Mouse (Mus musculus): ENCODE measurements around the gene Tsc22d4. TPM values are rescaled to one million over a fixed set of nuclear protein-coding genes. Genes with fewer than 3 reads are reported as not detected.

Gene Tsc22d4
- polyA plus RNA-seq, 2 experiments from 2014 or later, result 49.6 to 62.4 TPM

DNA sequence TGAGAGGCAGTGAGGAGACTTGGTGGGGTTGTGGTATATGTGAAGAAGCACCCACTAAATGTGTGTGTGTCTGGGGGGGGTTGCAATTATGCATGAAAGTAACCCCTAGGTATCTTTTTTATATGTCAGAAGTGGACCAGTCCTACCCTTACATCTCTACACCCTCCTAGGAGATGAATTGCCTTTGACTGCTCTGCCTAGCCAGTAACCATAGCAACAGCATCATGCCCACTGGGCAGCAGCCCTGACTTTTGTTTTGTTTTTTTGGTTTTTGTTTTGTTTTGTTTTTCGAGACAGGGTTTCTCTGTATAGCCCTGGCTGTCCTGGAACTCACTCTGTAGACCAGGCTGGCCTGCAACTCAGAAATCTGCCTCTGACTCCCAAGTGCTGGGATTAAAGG lies 22.9 kb downstream of the Tsc22d4 start:
- ATAC-seq, result no peak

DNA sequence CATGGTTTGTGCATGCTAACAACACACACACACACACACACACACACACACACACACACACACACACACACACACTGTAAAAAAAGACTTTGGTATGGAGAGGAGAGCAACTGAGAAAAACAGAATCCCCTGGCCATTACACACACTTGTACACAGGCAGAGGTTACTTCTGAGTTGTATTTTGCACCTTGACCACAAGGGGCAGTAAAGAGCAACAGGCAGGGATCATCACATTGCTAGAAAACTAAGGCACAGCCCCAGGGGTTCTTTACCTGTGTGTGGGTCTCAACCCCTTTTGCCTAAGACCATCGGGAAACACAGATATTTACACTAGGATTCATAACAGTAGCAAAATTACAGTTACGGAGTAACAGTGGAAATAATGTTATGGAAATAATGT lies 25.2 kb downstream of the Tsc22d4 start:
- ATAC-seq, result peak; percentile 85

DNA sequence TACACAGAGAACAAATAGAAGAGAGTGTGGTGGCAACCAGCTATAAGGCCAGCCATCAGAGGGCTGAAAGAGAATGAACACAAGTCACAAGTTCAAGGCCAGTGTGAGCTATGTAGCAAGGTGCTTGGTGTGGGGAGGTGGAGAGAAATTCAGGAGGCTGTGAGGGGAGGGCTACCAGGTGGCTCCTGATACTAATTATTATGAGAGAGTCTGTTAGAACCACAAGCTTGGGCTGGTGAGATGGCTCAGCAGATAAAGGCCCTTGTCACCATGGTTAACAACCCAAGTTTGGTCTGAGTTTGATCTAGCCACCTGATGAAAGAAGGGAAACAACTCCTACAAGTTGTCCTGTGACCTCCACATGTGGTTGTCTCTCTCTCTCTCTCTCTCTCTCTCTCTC lies 27.2 kb downstream of the Tsc22d4 start:
- ATAC-seq, result no peak

DNA sequence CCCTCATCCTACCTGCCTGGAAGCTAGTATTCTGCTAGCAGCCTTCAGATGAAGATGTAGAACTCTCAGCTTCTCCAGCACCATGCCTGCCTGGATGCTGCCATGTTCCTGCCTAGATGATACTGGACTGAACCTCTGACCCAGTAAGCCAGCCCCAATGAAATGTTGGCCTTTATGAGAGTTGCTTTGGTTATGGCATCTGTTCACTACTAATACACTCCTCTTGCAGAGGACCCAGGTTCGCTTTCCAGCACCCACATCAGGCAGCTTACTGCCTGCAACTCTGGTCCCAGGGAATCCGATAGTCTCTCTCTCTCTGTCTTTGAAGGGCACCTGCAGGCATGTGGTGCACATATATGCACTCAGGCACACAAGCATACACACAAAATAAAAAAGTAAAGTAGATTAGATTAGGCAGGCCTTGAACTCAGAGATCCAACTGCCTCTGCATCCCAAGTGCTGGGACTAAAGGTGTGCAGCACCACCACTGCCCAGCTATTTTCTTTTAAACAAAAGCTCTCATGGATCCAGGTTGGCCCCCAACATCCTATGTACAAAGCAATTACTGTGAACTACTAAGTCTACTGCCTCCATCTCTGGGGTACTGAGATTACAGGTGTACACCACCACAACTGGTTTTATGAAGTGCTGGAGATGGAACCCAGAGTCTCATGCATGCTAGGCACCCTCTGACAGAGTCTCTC lies 30.2 kb downstream of the Tsc22d4 start:
- ATAC-seq, result no peak

DNA sequence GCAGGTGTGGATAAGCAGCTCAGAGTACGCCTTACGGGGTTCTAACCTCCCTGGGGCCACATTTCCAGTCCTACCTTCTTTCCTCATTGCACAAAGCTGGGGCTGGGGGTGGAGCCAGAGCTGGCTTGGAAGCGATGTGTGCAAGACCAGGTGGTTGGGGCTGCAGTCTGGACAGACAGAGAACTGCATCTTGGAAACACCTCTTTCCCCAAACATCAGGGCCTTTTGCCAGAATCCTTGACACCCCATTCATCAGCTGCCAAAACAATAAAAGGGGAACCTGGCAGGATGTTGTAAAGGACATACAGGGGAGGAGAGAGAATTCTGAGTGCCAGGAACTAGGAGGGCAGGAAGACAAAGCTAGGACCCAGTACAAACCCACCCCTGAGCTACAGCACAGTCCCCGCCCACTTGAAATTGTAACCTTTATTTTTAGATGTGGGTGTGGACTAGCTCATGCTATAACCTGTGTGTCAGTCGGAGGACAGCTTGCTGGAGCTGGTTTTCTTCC lies 30.9 kb downstream of the Tsc22d4 start:
- peak; percentile 7 for ATAC-seq

DNA sequence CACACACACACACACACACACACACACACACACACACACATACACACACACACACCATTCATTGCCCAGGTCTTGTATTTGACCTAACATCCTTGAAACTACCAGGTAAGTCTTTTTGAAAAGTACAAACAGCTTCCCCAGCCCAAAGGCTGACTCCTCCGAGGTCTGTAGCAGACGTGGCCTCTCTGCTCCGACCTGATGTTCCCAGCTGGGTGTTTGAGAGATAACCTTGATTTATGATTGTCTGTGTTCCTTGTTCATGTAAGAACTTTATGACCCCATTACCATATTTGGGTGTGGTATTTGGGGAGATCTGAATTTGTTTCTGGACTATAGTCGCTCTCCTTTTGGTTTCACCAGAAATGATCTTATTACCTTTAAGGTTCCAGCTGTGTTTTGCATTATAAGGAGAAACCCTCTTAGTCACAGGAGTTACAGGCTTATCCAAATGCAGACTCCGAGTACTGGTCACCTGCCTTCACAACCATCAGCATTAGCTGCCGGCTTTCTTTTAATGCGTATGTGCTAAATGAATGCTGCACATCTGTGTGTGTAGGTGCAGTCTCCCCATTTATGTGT lies 31.8 kb downstream of the Tsc22d4 start:
- ATAC-seq, result no peak

DNA sequence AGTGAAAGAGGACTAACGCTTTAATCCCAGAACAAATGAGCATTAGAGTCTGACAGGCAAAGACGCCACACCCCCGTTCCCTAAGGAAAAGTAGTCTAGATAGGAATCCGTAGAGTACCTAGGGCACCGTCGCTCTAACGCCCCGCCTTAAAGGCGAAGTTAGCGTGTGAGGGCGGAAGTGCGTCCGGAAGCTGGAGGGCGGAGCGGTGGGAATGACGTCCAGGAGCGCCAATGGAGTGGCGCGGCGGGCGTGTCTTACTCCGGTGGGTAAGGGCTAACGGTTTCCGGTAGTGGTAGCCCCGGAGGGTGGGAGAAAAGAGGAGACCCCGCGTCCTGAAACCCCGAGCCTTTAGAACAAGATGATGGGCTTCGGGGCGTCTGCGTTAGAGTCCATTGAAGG lies 33.1 kb downstream of the Tsc22d4 start, which contains the start of gene Ppp1r35:
Gene Ppp1r35, plus strand, starts transcription at position 215 of the 400 bp plus-strand sequence.
- ATAC-seq, result peak; percentile 99

DNA sequence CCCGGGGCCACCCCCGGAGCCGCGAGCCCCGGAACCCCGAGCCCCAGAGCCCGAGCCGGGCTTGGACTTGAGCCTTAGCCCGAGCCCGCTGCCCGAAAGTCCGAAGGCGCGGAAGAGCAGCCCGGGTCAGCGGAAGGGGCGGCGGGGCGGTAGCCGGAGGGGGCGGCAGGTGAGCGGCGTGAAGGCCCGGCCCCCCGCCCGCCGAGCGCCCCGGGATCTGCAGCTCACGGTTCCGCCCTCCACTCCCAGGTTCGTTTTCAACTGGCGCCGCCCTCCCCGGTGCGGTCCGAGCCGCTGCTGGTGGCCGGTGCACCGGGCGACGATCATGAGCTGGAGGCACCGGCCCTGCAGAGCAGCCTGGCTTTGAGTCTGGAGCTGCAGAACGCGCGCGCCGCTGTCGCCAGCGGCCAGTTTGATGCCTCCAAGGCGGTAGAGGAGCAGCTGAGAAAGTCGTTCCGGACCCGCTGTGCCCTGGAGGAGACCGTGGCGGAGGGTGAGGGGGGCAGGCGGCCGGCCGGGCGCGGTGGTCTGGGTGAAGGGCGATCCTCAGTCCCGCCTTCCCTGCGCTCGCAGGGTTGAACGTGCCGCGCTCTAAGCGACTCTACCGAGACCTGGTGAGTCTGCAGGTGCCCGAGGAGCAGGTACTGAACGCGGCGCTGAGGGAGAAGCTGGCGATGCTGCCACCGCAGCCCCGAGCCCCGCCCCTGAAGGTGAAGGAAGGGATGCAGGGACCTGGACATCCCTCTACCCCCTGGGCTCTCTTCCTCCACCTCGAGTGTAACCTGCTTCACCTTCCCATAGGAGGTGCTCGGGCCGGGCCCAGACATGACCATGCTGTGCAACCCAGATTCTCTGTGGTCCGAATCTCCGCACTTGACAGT lies 33.8 kb downstream of the Tsc22d4 start:
- ATAC-seq, result peak; percentile 21

DNA sequence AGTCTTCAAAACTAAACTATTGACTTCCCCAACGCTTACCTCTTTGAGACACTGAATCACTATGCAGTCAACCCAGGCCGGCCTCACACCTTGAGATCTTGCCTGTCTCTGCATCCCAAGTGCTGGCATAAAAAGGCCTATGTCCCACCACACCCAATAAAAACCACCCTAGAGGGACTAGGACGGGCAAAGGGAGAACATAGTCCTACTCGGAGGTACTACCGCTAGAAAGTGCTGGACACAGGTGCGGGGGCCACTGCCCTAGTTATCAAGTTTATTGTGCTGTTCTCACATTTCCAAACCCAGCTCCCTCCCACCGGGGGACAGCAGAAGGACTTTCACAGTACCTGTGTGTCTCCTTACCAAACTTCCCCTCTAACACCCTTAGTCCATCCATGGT lies 36.1 kb downstream of the Tsc22d4 start:
- ATAC-seq, result no peak

DNA sequence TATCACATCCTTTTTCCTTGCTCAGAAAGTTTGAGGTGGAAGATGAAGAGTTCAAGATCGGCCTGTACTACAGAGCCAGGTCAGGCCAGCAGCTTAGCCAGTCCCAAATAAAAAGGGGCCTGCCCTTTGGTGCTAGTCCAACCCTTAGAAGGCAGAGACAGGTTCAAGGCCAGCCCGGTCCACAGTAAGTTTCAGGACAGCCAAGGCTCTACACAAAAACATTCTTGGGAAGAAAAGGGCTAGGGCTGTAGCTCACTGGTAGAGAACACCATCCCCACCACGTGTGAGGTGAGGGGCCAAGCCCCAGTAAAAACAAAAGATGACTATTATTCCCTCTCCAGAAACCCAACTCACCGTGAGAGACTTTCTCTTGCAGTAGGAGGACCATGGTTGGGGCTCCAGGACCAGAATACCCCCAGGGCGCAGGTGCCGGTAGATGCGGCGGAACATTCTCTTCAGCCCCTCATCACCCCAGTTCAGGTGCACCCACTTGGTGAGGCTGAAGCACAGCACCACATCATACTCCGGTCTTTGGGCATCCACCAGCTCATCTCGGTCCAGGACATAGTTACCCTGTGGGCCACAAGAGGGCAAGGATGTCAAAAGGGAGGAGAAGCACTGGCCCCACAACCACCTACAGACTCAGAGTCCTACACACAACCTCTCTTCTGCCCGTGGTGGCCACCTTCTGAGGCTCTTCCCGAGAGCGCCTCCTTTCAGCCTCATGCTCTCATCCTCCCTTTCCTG lies 37.4 kb downstream of the Tsc22d4 start:
- ATAC-seq, result no peak

DNA sequence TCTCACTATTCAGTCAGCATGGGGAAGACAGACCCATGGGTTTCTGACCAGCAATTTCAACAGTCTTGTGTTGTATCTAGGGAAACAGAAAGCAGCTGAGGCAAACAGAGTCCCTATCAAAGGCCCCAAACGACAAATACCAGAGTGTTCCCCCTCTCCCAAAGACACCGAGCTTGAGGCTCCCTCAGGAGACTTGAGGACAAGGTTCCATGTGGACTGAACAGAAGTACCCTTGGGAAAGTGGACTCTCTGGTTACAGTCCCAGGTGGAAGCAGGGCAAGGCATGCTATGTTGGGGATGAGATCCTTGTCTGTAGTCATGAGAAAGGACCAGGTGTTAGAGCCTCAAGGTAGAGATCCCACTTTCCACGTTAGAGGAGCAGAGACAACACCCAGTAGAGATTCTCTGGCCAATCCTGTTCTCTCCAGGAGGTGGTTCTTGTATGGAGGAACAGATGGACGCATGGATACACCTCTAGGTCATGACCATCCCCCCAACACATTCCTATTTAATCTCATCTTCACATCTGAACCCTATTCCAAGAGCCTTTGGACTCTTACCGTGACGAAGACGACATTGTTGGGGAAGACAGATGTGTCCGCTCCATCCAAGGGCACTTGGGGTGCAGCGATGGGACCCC lies 38.5 kb downstream of the Tsc22d4 start:
- no peak for ATAC-seq

DNA sequence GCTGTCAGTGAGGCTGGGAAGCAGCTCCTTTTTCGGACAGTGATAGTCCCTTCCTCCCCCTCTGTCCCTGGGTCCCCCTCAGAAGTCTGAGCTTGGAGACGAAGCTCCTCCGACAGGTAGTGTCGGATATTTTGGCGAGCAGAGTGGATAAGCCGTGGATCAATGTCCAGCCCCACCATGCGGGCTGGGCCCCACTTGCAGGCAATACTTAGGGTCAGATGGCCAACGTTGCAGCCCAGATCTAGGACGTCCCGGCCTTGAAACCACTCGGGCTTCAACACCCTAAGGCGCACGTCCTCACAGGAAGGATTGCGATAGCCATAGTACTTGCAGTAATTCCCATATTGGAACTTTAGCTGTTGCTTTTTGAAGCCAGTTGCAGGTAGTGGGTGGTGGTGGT lies 39.0 kb downstream of the Tsc22d4 start:
- ATAC-seq, result no peak

DNA sequence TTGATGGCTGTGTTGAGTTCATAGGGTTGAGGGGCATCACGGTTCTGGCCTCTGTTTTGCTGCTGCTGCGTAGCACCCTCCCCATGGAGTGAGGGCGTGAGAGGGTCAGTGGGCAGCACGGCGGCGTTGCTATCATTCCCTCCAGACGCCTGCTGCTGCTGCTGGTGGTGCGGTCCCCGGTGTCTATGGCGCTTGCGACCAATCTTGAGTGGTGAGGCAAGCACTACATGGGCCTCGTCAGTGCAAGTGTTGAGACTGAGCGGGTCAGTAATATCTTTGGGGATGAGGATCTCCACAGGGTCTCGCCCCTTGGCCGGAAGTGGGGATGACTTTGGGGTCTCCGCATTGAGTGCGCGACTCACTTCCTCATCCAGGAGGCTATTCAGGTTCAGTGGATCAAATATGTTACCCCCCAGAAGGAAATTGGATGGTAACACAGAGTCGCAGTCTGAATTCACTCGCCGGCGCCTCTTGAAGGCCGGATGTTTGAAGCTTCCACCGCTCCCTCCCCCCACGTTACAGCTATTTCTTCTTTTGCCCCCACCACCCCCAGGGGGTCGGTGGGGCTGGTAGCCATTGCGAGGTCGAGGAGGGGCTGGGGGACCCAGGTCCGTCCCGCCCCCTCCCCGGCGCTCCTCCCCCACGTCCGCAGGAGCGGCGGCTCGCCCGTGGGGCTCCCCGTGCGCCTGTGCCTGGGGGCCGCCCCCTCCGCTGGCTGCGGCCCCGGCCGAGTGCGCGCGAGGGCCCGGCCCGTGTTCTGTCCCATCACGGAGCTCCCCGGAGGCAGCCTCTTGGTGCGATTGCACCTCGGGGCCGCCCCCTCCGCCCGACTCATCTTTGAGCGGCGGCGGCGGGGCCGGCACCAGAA lies 39.9 kb downstream of the Tsc22d4 start:
- peak; percentile 5 for ATAC-seq

DNA sequence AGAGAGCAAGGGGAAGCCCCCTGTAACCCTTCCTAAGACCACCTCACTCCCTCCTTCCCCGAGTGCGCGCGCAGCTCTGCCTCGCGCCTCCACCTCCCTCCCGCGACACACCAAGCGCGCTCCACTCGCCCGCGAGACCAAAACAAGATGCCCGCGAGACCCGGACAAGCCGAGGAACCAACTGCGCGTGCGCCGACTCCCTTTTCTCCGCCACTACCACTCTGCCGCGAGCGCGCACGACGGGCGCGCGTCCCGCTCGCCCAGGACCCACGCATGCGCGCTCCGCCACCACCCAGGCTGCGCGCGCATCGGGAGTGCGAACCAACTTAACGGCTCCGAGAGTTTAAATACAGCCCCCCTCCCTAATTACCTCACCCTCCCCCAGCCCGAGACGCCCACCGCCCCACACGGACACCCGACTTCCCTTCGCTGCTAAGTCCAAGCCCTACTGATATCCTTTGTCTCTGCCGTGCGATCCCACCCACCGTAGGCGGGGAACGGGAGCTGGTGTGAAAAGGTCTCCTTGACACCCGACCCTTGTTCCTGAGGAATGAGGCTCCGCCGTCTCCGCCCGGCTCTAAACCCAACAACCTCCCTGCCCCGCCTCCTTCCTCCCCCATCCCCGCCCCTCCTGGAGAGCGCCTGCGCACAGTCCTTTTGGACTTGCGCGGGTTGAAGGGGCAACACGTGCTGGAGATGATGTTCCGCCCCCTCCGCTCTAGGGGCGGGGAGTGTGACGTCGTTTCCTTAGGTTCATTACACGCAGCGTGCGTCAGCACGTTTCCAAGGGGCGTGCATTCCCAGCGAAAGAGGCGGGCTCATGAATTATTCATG lies 40.8 kb downstream of the Tsc22d4 start:
- peak; percentile 76 for ATAC-seq

DNA sequence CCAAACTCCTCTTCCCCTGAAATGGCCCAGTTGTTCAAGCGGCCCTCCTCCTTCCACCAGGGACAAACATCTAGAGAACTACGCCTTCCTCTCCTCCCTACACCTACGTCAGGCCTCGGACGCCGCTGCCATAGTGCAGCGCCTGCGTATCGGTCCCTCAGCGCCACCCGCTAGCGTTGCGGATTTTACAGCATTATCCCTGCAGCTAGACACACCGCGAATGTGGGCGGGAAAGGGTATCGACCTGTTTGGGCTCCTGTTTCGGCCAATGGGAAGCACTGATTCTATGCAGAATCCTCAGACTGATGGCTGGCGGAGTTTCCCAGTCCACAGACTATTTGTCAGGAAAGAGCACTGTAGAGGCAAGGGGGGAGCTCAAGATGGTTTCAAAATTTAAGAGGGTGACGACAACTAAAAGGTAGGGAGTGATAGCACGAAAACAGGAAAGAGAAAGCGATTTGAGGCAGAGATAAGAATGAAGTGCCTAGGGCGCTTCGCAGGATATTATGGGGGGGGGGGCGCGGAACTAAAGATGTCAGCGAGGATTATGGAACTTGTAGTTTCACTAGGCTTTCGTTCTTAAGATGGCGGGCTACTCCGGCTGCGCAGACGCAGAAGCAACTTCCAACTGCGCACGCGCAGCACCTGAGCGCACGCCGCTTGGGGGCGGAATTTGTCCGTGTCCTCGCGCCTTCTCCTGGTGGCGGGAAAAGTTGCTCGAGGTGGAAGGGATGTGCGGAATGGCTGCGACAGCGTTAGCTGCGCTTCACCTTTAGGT lies 41.8 kb downstream of the Tsc22d4 start, which contains the start of the genes Mepce and Zcwpw1:
Gene Mepce, minus strand, starts transcription at position 505 of the 778 bp plus-strand sequence.
Gene Zcwpw1, plus strand, starts transcription at position 648 of the 778 bp plus-strand sequence.
- peak; percentile 72 for ATAC-seq

DNA sequence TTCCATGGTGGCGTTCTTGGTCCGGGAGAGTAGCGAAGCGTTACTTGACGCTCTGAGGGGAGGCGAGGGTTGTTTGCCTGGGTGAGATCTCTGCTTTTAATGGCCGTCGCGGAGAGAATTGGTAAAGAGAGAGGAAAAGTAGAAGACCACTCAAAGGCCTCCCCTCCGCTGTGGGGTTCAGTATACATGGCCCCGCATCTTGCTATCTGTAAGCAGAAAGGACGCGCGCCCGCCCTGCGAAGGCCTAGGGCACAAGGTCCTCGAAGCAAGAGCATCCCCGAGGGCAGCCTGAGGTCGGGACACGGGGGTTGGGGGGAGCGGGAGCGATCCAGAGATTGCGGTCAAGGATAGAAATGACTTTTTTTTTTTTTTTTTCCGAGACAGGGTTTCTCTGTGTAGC lies 42.6 kb downstream of the Tsc22d4 start:
- ATAC-seq, result no peak

DNA sequence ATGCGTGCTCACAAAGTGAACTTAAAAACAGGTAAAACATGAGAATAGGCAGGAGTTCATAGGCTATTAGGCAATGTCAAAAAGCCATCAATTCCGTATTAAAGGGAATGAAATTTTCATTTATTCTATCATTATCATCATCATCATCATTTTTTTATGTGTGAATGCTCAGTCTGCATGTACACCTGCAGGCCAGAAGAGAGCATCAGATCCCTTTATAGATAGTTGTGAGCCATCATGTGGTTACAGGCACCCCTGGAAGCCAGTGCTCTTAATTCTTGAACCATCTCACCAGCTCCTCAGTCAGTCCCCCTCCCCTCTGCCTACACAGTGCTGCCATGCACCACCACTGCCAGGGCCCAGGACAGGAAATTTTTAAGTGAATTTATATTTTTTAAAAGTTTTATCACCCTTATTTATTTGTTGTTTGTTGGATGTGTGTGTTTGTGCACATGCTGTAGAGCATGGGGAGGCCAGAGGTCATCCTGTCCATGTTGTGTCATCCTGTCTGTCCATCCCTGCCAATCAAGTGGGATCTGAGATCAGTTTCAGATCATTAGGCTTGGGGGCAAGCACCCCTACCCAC lies 43.5 kb downstream of the Tsc22d4 start:
- ATAC-seq, result no peak

DNA sequence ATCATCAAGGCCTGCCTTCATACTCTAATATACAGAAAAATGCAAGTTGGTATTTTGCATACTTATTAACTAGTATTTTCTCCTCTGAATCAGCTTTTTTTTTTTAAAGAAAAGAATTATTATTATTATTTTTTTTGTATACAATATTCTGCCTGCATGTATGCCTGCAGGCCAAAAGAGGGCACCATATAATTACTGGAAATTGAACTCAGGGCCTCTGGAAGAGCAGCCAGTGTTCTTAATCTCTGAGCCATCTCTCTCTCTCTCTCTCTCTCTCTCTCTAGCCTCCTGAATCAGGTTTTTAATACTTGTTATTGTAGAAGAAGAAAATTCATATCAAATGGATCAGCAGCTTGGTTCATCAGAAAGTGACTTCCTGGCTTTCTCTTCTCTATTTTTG lies 46.0 kb downstream of the Tsc22d4 start:
- ATAC-seq, result no peak

DNA sequence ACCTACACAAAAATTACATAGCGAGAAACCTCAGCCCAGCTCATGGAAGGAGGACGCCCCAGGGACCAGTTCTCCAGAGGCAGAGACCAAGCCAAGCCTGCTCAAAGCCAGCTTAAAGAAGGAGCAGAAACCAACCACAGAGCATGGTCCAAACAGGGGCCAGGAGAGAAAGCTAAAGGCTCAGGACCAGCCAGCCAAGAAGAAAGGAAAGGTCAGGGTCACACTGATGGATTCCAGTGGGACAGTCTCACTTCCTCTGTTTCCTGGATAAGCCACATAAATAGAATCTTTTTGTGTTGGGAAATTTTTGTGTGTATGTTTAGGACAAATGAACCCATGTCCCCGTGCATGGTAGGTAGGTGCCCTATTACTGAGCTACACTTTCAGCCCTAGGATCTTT lies 51.1 kb downstream of the Tsc22d4 start:
- no peak for ATAC-seq

All from CD4-positive, CD25-positive, alpha-beta regulatory T cell, adult 4 months (primary cell).